Mouse (Mus musculus) spleen, adult 2 months (tissue): ENCODE results near the gene Ptges3.

Source experiments
- CTCF ChIP-seq: fragments of 200-500 bp; IDR thresholded peaks from 2 replicates; pipeline ENCODE4 v1.5.1; 2011; ENCODE audit warnings: mild to moderate bottlenecking, inconsistent platforms; ENCODE audit not compliant: insufficient read depth, insufficient read length, insufficient replicate concordance; ENCODE audit errors: extremely low read depth
- POLR2A ChIP-seq: fragments of 200-500 bp; IDR thresholded peaks from 2 replicates; pipeline ENCODE4 v1.6.1; 2011; ENCODE audit warnings: low read depth, low read length, inconsistent platforms

- no peak for TF ChIP-seq CTCF
- no peak for TF ChIP-seq POLR2A
These were observed 19.6 kb upstream of the Ptges3 start for GRCm38 (mm10) chr10:128039167-128039566.
